Mouse (Mus musculus) ES-CJ7 (cell line): ENCODE data around the gene Hid1.
A peak's percentile ranks its signal among the peaks of the same experiment; 100 is the strongest.

Source experiments
- DNase-seq: peaks from one replicate; pipeline ENCODE4 v3.0.0; 2011; ENCODE audit warnings: low read depth, low spot score

Hid1 gene

DNA sequence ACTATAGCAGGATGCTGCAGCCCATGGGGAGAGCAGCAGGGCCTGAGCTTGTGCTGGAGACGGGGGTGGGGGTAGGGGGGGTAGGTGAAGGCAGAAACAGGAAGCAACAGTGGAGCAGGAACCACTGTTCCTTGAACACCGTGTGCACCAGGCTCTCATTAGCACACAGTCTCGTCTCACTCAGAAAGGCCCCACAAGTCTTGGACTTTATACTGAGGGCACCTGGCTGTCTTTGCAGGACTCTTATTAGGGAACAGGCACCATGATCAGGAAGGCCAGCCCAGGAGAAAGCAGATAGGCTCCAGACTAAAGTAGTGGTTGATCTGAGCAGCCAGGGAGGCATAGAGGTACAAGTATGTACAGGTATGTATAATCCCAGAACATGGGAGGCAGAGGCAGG, 30.2 kb downstream of the Hid1 start:
- DNase-seq = no peak

- no peak for DNase-seq
These were observed 31.4 kb downstream of the Hid1 start for GRCm38 (mm10) chr11:115336115-115336514.

DNA sequence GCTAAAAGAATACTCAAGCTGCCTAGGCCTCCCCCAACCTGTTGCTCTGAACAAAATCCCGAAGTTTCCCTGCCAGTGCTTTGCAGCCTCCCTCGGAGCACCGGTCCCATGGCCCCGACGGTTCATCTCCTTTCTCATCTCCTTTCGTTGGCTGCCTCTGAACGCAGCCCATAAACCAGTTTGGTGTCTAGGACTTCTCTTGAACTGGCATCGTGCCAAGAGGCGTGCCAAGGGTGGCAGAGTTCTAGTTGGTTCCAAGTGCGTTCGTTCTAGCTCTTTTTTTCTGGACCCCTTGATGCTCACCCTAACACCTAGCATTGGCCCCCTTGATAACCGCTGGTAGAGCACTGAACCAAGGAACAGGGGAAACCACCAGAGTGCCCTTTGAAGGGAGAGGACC, 32.3 kb downstream of the Hid1 start:
- no peak for DNase-seq

GRCm38 (mm10) chr11:115334531-115334930, 33.0 kb downstream of the Hid1 start, which contains the start of gene Otop3:
TSS of gene Otop3 (plus strand) at chr11:115334731.
- no peak for DNase-seq

- peak; percentile 54 for DNase-seq
These were observed 38.2 kb downstream of the Hid1 start for GRCm38 (mm10) chr11:115329339-115329738.

DNA sequence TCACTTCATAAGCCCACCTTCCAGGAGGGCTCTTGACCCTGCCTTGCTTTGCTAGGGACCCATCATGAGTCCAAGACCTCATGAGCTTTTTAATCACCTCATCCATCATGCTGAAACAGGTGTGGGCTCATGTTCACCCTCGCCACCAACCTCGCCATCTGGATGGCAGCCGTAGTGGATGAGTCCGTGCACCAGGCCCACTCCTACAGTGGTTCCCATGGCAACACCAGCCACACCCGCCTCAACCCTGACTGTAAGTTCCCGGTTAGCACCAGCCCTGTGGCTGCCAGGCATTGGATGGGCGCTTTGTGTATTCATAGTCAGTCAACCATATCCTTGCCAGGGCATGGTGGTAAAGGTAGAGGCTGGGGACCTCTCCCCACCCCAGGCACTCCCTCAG, 40.8 kb downstream of the Hid1 start:
- DNase-seq = no peak

GRCm38 (mm10) chr11:115323354-115323753, 44.2 kb downstream of the Hid1 start:
- no peak for DNase-seq

DNA sequence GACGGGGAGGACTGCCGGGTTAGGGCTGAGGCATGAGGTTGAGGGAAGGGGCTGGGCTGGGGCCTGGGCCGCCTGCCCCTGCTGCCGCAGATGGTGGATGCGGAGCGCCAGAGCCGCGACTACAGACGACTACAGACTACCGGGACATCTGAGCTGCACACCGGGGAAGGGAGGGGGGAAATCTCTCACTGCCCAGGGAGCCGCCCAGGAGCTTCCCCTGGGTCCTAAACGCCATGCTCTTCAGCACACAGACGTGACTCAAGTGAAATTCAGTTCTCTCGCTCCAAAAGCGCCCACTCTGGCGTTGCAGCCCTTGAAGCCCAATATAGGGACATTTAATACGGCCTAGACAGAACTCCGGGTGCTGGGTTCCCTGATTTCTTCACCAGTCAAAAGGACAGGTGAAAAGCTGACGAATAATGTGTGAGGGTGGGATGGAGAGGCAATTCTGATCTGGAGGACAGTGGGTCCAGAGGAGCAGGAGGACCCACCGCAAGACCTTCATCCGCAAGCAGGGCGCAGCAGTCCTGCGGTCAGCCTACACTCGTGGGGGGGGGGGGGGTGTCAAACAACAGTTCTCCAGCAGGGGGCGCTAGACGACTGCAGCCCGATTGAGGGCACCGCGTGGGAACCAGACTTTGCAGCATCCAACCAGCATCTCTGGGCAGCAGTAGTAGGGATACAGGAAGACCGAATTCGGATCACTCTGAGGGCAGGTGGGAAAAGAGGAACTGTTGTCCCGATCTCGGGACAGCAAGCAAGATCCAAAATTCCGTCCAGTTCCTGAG, 45.5 kb downstream of the Hid1 start, which contains the start of gene Ush1g:
Gene Ush1g, minus strand, starts transcription at position 136 of the 788 bp plus-strand sequence.
- peak; percentile 73 for DNase-seq

DNA sequence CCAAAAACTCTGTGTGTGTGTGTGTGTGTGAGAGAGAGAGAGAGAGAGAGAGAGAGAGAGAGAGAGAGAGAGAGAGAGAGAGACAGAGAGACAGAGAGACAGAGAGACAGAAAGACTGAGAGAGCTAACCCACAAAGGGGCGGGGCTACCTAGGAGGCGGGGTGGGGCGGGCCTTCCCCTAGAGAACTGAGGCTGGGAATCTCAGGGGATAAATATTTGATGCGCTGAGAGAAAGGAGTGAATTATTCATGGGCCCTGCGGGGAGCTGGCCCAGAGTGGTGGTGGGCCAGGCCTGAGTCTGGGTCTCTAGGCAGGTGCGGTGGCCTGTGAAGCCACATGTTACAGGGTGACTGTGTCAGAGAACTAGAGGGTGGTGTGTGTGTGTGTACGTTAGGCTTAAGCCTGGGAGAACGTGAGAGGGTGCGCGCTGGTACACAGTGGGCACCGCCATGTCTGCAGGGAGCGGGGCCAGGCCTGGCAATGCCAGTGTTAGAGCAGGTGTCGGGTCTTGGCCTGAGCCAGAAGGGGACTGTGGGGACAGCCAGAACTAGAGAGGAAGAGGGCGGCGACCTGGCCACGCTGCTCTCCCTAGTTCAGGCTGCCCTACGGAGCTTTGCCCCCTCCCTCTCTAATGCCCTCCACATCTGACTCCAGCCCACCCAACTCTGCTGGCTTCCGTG, 47.7 kb downstream of the Hid1 start:
- peak; percentile 65 for DNase-seq

GRCm38 (mm10) chr11:115318245-115319027, 49.1 kb downstream of the Hid1 start:
- no peak for DNase-seq

- no peak for DNase-seq
These were observed 50.4 kb downstream of the Hid1 start for GRCm38 (mm10) chr11:115317204-115317603.

DNA sequence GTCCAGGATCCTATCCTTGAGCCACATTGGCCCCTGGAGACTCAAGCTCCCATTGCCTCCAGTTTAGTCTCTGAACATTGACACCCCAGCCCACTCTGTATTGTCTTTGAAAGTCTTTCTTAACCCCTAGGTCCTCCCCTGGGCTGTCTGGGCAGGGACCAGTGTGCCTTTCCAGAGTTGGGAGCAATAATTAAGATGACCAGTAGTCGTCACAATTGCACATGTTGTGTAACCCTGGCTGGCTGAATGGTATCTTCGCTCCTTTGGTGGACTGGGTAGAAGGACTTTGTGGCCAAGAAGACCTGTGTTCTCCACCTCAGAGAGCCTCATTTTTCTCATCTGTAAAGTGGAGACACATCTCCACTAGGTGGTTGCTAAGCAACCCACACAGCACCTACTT, 53.3 kb downstream of the Hid1 start:
- DNase-seq = no peak

DNA sequence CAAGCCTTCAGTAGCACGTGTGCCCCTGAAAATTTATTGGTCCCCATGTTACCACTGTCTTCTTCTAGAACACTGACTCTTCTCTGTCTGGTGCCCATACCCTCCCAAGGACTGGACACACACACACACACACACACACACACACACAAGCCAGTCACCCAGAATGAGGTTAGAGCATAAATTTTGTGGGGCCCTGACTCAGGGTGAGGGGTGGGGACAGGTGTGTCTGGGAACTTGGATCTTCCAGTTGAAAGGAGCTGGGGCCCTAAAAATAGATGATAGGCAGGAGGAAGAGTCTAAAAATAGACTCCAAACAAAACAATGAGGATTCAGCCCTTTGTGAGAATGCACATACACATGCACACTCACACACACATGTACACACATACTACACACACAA, 58.8 kb downstream of the Hid1 start:
- DNase-seq = no peak

- peak; percentile 39 for DNase-seq
These were observed 60.7 kb downstream of the Hid1 start, which contains the start of gene Otop2 for GRCm38 (mm10) chr11:115306863-115307262. TSS of gene Otop2 (plus strand) at chr11:115307163.

- no peak for DNase-seq
These were observed 64.4 kb downstream of the Hid1 start for GRCm38 (mm10) chr11:115303167-115303566.

GRCm38 (mm10) chr11:115301351-115301750, 66.2 kb downstream of the Hid1 start:
- no peak for DNase-seq

- no peak for DNase-seq
These were observed 66.8 kb downstream of the Hid1 start for GRCm38 (mm10) chr11:115300745-115301144.

GRCm38 (mm10) chr11:115298160-115298559, 69.4 kb downstream of the Hid1 start:
- DNase-seq = no peak
